Mouse (Mus musculus): Measurements from ENCODE around the gene Vdac1.

DNA sequence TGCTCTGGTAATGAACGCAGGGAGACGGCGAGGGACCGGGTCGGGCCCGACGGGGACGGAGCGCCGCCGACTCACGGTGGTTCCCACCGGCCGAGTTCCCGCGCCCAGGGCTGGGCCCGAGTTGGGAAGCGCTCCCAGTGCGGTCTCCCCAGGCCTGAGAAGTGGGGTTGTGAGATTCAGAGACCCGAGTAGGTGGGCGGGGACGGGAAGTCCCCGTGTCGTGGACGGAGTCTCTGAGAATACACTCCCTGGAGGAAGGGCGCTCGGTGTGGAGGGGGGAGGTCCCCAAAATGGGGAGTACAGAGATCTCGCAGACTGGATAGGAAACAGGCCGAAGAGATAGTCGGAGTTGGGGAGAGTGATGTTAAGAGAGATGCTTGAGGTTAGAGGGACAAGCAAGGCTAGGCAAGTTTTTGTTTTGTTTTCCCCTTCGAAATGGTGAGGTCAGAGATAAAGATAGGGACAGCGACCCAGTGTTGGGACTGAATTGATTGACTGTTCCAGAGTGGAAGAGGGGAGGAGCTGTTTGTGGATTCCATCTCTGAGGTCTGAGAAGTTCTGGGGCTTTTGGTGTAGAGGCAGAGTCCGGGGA lies 36.0 kb downstream of the Vdac1 start:
- TF ChIP-seq CTCF (IDR thresholded peaks at IDR 0.05; ENCODE audit: borderline replicate concordance, control insufficient read depth, extremely low read depth, insufficient read depth, low read length, poor library complexity) (no peak; the same call in 1 of the 2 replicates), POLR2A (IDR thresholded peaks at IDR 0.05; ENCODE audit: control insufficient read depth, extremely low read depth, insufficient read depth, low read length, poor library complexity) (no peak)
